Mouse (Mus musculus) heart, postnatal 0 days (tissue): ENCODE measurements at regions not wholly inside any gene's neighbourhood (a gene's known extent, or its start where the extent isn't known, plus 50 kb on each side); places are given as distances from the start of the nearest gene placed in this dataset.

Experiments used
- CTCF ChIP-seq: IDR thresholded peaks from 2 replicates; pipeline ENCODE4 v1.5.1; 2016; ENCODE audit warnings: antibody characterized with exemption, control low read depth, low read depth
- EP300 ChIP-seq: IDR thresholded peaks from 2 replicates; pipeline ENCODE4 v1.6.1; 2016; ENCODE audit warnings: antibody characterized with exemption, low read depth

DNA sequence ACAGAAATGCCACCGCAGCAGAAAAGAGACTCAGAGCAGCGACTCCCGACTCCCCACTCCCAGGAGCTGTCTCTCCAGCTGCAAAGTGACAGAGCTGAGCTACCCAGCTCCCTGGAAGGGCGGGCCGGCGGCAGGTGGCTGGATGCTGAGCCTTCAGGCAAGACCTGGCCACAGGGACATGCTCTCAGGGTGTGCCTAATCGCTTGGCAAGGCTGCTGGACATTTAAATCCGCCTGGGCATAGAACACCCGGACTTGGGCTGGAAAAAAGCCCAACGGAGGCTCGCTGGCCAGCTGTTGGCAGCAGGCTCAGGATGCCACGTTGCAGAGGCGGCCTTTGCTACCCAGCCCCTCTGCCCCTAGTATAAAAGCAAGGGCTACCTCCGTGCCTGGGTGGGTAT, 74.6 kb upstream of the Mgme1 start:
- TF ChIP-seq CTCF (no peak), EP300 (no peak)
